Mouse (Mus musculus): ENCODE measurements at regions not wholly inside any gene's neighbourhood (a gene's known extent, or its start where the extent isn't known, plus 50 kb on each side); places are given as distances from the start of the nearest gene placed in this dataset.
A peak's percentile ranks its signal among the peaks of the same experiment; 100 is the strongest.

GRCm38 (mm10) chr3:46583351-46583750, 135.3 kb upstream of the Pabpc4l start:
- DNase-seq: no peak

GRCm38 (mm10) chr3:46566636-46567235, 118.7 kb upstream of the Pabpc4l start:
- no peak for DNase-seq

- DNase-seq: no peak
Observed at GRCm38 (mm10) chr3:46553590-46553989, 105.6 kb upstream of the Pabpc4l start.

- peak; percentile 34 for DNase-seq
Observed at GRCm38 (mm10) chr3:46538660-46539059, 90.6 kb upstream of the Pabpc4l start.

GRCm38 (mm10) chr3:46511157-46511556, 63.1 kb upstream of the Pabpc4l start:
- DNase-seq: no peak

GRCm38 (mm10) chr3:46503713-46504112, 55.7 kb upstream of the Pabpc4l start:
- DNase-seq: no peak
